Mouse (Mus musculus) ES-Bruce4 (cell line): ENCODE measurements around the gene Tamm41.

ENCODE experiments used
- CTCF ChIP-seq: IDR thresholded peaks from one replicate; pipeline ENCODE4 v1.8.1; 2011; ENCODE audit warnings: low read depth, low read length
- EP300 ChIP-seq: IDR thresholded peaks from 2 replicates; pipeline ENCODE4 v1.6.1; 2011; ENCODE audit warnings: low read depth, low read length; ENCODE audit not compliant: insufficient read depth
- POLR2A ChIP-seq: IDR thresholded peaks from one replicate; pipeline ENCODE4 v1.8.1; 2011; ENCODE audit warnings: low read length; ENCODE audit not compliant: insufficient read depth

DNA sequence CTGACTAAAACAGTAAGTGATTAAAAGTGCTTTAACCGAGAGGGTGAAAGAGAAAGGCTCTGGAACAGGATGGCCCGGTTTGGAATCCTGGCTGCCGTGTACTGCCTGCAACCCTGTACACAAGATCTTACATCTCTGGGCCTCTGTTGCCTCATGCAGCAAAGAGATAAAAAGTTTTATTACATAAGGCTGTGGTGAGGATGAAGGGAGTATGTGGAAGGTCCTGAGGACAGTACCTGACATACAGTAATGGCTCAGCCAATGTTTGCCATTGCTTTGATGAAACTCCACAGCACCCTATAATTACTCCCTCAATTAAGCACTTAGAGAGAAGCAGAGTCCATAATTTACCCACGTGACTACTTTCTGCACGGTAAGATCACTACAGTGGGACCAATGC is 40.8 kb downstream of the Tamm41 start:
- no peak for TF ChIP-seq CTCF
- TF ChIP-seq POLR2A = no peak
- no peak for TF ChIP-seq EP300
